In the genomic region with DNA sequence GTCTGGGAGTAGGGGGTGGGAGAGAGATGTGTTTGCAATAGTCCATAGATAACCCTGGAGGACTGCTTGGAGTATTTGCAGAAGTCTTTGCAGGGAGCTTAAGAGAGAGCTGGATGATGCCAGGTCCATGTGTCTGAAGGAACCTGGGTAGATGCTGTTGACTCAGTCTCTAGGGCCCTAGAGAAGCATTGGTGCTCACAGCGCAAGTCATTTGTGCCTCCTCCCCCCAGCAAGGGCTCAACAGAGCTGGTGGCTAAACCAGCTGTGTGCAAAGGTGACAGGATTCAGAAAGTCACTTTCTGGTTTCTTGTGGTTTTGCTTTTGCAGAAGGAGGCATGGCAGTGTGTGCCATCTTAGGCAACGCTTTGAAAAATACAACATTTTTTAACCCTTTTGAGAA, we compare ENCODE assay signal across 22 mouse cellular contexts. TPM values are rescaled to one million over a fixed set of nuclear protein-coding genes. Genes with fewer than 3 reads are reported as not detected.
DNase-seq lines count a peak whose midpoint lies in the region; ATAC-seq lines count a peak whose summit lies in the region.
"Had no signal": no experiment of that assay in that cellular context is flagged by ENCODE, and none has a peak within 500 bp of the region (broad histone marks: within the 10 kb centered on the region; RNA-seq: fewer than 3 reads in every experiment).

No protein-coding gene starts in this region.

- H3K4me2 ChIP-seq in lung, embryonic 16.5 days (ENCODE audit: low read depth, low read length): no peak overlapping the region
- no peak overlapping the region for H3K4me2 ChIP-seq in hindbrain, embryonic 12.5 days (replicated peaks)
- H3K4me2 ChIP-seq: embryonic facial prominence, embryonic 12.5 days; forebrain, embryonic 13.5 days; heart, embryonic 11.5 days; hindbrain, embryonic 13.5 days; liver, embryonic 12.5 days had no signal

- peak; percentile 75 for ATAC-seq in lung, embryonic 16.5 days (ENCODE audit: low read depth)
- peak; percentile 53; the same call in 1 of the 2 replicates for ATAC-seq in neutrophil, adult 5-6 weeks (ENCODE audit: extremely low read depth, insufficient number of reproducible peaks, low FRiP score, poor library complexity, severe bottlenecking)
- ATAC-seq in hindbrain, embryonic 12.5 days (ENCODE audit: low FRiP score): no peak
- ATAC-seq: forebrain, embryonic 13.5 days; liver, embryonic 12.5 days had no signal

- no peaks in the 10 kb centered on the region for H3K9me3 ChIP-seq in lung, embryonic 16.5 days (ENCODE audit: control insufficient read depth, low read length)
- no peaks in the 10 kb centered on the region for H3K9me3 ChIP-seq in hindbrain, embryonic 12.5 days (replicated peaks)
- H3K9me3 ChIP-seq: embryonic facial prominence, embryonic 12.5 days; forebrain, embryonic 13.5 days; hindbrain, embryonic 13.5 days; liver, embryonic 12.5 days; midbrain, embryonic 10.5 days had no signal

- no peaks in the 10 kb centered on the region for H3K27me3 ChIP-seq in lung, embryonic 16.5 days (ENCODE audit: control insufficient read depth, insufficient read depth, low read depth, low read length)
- no peaks in the 10 kb centered on the region for H3K27me3 ChIP-seq in hindbrain, embryonic 12.5 days
- H3K27me3 ChIP-seq: embryonic facial prominence, embryonic 12.5 days; forebrain, embryonic 13.5 days; hindbrain, embryonic 13.5 days; liver, embryonic 12.5 days had no signal

- H3K4me1 ChIP-seq in lung, embryonic 16.5 days (replicated peaks; ENCODE audit: control insufficient read depth, insufficient read depth, low read length): no peaks in the 10 kb centered on the region
- H3K4me1 ChIP-seq in hindbrain, embryonic 12.5 days: no peaks in the 10 kb centered on the region
- H3K4me1 ChIP-seq: embryonic facial prominence, embryonic 12.5 days; forebrain, embryonic 13.5 days; hindbrain, embryonic 13.5 days; liver, embryonic 12.5 days had no signal

- no peak for DNase-seq in lung, adult 18-20 months
- peak; percentile 9 for DNase-seq in forelimb bud, embryonic 11.5 days (ENCODE audit: low read depth, low spot score)
- DNase-seq in thymus, postnatal 25 days: peak; percentile 46
- no peak for DNase-seq in layer of hippocampus, postnatal 36 days
- no peak for DNase-seq in cerebellum, adult 9-11 months
- DNase-seq: adrenal gland, postnatal 25 days; cerebellum, adult 2 months; gastrocnemius, postnatal 36 days; heart, postnatal 10 days; kidney, postnatal 36 days; layer of hippocampus, adult 9-11 months; right cerebral cortex, postnatal 4 days had no signal

- 54% methylated on average over 2 of the region's 2 CpGs for WGBS in lung, embryonic 16.5 days
- 93% methylated on average over 2 of the region's 2 CpGs for WGBS in hindbrain, embryonic 12.5 days

- no peak overlapping the region for H3K9ac ChIP-seq in lung, embryonic 16.5 days (ENCODE audit: low read length)
- H3K9ac ChIP-seq in hindbrain, embryonic 12.5 days: no peak overlapping the region
- H3K9ac ChIP-seq: embryonic facial prominence, embryonic 12.5 days; forebrain, embryonic 13.5 days; hindbrain, embryonic 13.5 days; liver, embryonic 12.5 days had no signal

- H3K4me3 ChIP-seq in lung, embryonic 16.5 days (ENCODE audit: low read length): no peak overlapping the region
- H3K4me3 ChIP-seq in hindbrain, embryonic 12.5 days: no peak overlapping the region
- H3K4me3 ChIP-seq: embryonic facial prominence, embryonic 12.5 days; erythroblast, embryonic 14.5 days; forebrain, embryonic 13.5 days; hindbrain, embryonic 13.5 days; liver, embryonic 12.5 days; midbrain, embryonic 10.5 days had no signal

- no peaks in the 10 kb centered on the region for H3K36me3 ChIP-seq in lung, embryonic 16.5 days (ENCODE audit: control insufficient read depth, insufficient read depth, low read length)
- no peaks in the 10 kb centered on the region for H3K36me3 ChIP-seq in hindbrain, embryonic 12.5 days
- H3K36me3 ChIP-seq: embryonic facial prominence, embryonic 12.5 days; hindbrain, embryonic 13.5 days; liver, embryonic 12.5 days; midbrain, embryonic 10.5 days had no signal

- no peak overlapping the region for H3K27ac ChIP-seq in lung, embryonic 16.5 days (ENCODE audit: low read length)
- H3K27ac ChIP-seq in hindbrain, embryonic 12.5 days: no peak overlapping the region
- H3K27ac ChIP-seq: embryonic facial prominence, embryonic 12.5 days; forebrain, embryonic 13.5 days; hindbrain, embryonic 13.5 days; liver, embryonic 12.5 days; midbrain, embryonic 10.5 days had no signal

RNA-seq across cellular contexts. Expression of a gene that starts 46.5 kb away (rescaled TPM):
- 10.3 and 10.5 TPM in 2 replicates for polyA plus RNA-seq in lung, embryonic 16.5 days (2015; fragmentation: Nextera tagmentation; extraction: Ambion mirVana)
- 11.2 and 12.2 TPM in 2 replicates for total RNA-seq in neutrophil, adult 5-6 weeks (2017)
- total RNA-seq in layer of hippocampus, postnatal 36 days (2021): 10 to 100 TPM; 28.4 to 28.6 TPM
- polyA plus RNA-seq in hindbrain, embryonic 12.5 days (2016; fragmentation: Nextera tagmentation; extraction: Ambion mirVana): 9.5 and 10.0 TPM in 2 replicates

Comparison
In these comparisons a context has a peak if more than half of its experiments do, and no peak if none do; other contexts are left out.
1. DNase-seq: peak in forelimb bud, embryonic 11.5 days (single experiment) and thymus, postnatal 25 days (single experiment); none in lung, adult 18-20 months (0 of 2), layer of hippocampus, postnatal 36 days (0 of 2) and cerebellum, adult 9-11 months (single experiment).